Mouse (Mus musculus) spleen, adult 2 months (tissue): ENCODE data around the gene Tpst2. TPM values are rescaled to one million over a fixed set of nuclear protein-coding genes. Genes with fewer than 3 reads are reported as not detected.

Experiments
- DNase-seq, 2 experiments: peaks; one replicate each; pipeline versions ENCODE4 v3.0.0 to v3.0.0-alpha.2; 2012 to 2021; ENCODE audit warnings: low spot score in 2 of 2, low read depth in 1 of 2
- H3K27ac ChIP-seq: fragments of 200-500 bp; 2 replicates; pipeline ENCODE4 v1.5.1; 2012; ENCODE audit warnings: low read length, inconsistent platforms; ENCODE audit not compliant: insufficient read depth
- H3K27me3 ChIP-seq: fragments of 200-500 bp; 2 replicates; pipeline ENCODE4 v1.6.1; 2012; ENCODE audit warnings: mild to moderate bottlenecking, moderate library complexity, low read length, inconsistent platforms; ENCODE audit not compliant: control insufficient read depth, insufficient read depth
- H3K36me3 ChIP-seq: fragments of 200-500 bp; 2 replicates; pipeline ENCODE4 v1.6.1; 2012; ENCODE audit warnings: mild to moderate bottlenecking, low read length, inconsistent platforms; ENCODE audit not compliant: control insufficient read depth, insufficient read depth
- H3K4me1 ChIP-seq: fragments of 200-500 bp; 2 replicates; pipeline ENCODE4 v1.6.1; 2011; ENCODE audit warnings: inconsistent platforms; ENCODE audit not compliant: control insufficient read depth, insufficient read depth, insufficient read length
- H3K4me3 ChIP-seq: fragments of 200-500 bp; 2 replicates; pipeline ENCODE4 v1.5.1; 2011; ENCODE audit warnings: mild to moderate bottlenecking, inconsistent platforms; ENCODE audit not compliant: insufficient read depth, insufficient read length; ENCODE audit errors: extremely low read depth
- CTCF ChIP-seq: fragments of 200-500 bp; IDR thresholded peaks from 2 replicates; pipeline ENCODE4 v1.5.1; 2011; ENCODE audit warnings: mild to moderate bottlenecking, inconsistent platforms; ENCODE audit not compliant: insufficient read depth, insufficient read length, insufficient replicate concordance; ENCODE audit errors: extremely low read depth
- POLR2A ChIP-seq: fragments of 200-500 bp; IDR thresholded peaks from 2 replicates; pipeline ENCODE4 v1.6.1; 2011; ENCODE audit warnings: low read depth, low read length, inconsistent platforms
- WGBS: fragments of 180-500 bp; shearing (Covaris S2); methylation state at CpG from one replicate; pipeline ENCODE4 v1.1.7; 2018; 5-methylcytosine and 5-hydroxymethylcytosine counted together
- polyA plus RNA-seq: library from polyadenylated mRNA; depleted of rRNA; stranded (reverse); fragments of >200 nt; gene quantifications from 2 replicates; pipeline ENCODE4 v1.2.3, GENCODE M21; 2012

Tpst2 gene
- polyA plus RNA-seq, 1 experiment, result 102 TPM

DNA sequence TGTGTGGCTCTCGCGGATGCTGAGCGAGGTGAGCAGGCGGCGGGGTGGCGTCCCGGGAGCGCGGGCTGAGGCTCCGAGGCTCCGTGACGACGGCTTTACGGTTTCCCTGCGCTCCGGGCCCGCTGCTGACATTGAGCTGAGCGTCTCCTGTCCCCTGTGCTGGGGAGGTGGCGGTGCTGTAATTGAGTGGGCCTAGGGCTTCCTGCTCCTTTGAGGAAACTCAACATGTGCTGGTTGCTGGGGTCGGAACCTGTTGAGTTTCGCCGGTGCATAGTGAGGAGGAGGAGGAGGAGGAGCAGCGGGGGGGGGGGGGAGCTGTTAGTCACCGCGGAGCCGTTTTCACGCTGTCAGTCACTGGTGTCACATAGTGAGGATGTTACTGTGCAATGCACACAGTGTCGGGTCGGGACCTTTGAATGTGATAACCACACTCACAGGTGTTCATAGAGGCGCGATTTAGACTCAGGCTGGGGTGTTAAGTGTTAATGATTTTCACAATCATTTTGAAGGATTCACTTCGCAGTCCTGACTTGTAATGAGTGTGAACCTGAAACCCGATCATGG, 50.0 kb downstream of the Tpst2 start:
- no peak for TF ChIP-seq CTCF
- no peak for TF ChIP-seq POLR2A
- Histone ChIP-seq H3K27ac (peak overlapping the region; percentile 63), H3K27me3 (no peaks in the 10 kb centered on the region), H3K36me3 (peaks cover 30% of the 10 kb centered on the region), H3K4me1 (peaks cover 7% of the 10 kb centered on the region; the same call in 1 of the 2 replicates), H3K4me3 (peak overlapping the region; percentile 92)
- under 1% methylated on average over 33 of the region's 33 CpGs for WGBS
- no peak for DNase-seq

DNA sequence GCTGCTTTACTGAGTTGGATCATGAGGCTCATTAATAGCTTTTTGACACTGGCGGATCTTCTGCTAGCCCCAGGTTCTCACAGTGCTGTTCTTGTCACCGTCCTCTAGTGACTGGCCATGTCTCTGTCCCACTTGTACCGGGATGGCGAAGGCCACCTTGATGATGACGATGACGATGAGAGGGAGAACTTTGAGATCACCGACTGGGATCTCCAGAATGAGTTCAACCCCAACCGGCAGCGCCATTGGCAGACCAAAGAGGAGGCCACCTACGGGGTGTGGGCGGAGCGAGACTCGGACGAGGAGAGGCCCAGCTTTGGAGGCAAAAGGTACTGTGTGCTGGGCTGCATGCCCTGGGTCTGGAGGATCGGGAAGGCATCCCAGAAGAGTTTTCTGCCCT, 51.4 kb downstream of the Tpst2 start:
- Histone ChIP-seq H3K27me3 (no peaks in the 10 kb centered on the region), H3K4me3 (no peak overlapping the region), H3K36me3 (peaks cover 43% of the 10 kb centered on the region), H3K4me1 (peaks cover 7% of the 10 kb centered on the region; the same call in 1 of the 2 replicates), H3K27ac (no peak overlapping the region)
- no peak for TF ChIP-seq POLR2A
- no peak for TF ChIP-seq CTCF
- DNase-seq, result no peak
- 96% methylated on average over 15 of the region's 15 CpGs for WGBS

DNA sequence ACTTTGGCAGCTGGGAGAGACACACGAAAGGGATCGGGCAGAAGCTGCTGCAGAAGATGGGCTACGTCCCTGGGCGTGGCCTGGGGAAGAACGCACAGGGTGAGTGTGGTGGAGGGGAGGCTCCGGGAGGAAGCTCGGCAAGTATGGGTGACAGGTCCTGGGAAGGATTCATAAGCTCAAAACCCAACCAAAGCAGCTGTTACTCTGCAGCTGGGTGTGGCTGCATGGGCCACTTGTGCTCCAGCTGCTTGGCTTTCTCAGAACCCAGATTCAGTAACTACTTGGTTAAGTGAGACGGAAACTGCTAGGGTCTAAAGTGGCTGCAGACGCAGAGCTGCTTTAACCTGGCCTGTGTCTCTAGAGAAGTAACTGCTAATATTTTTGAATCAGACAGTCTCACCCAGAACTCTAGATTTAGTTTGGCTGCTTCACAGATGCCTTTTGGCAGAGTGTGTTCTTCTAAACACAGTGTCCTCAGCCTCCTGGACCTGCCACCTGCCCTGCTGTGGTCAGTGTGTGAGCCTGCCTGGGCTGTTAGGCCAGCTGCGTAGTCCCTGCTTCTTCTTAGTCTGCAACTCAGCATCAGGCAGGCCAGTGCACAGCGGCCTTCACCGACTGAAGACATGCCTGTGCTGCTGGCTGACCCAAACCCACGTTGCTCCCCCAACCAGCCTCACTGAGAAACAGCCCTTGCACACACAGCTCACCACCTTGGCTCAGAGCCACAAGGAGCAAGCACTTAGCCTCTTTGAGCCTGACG, 53.5 kb downstream of the Tpst2 start:
- no peak for DNase-seq
- Histone ChIP-seq H3K4me1 (peaks cover 2% of the 10 kb centered on the region; the same call in 1 of the 2 replicates), H3K36me3 (peaks cover 59% of the 10 kb centered on the region), H3K27me3 (no peaks in the 10 kb centered on the region), H3K27ac (no peak overlapping the region), H3K4me3 (no peak overlapping the region)
- TF ChIP-seq CTCF (no peak), POLR2A (no peak)
- 96% methylated on average over 14 of the region's 14 CpGs for WGBS

DNA sequence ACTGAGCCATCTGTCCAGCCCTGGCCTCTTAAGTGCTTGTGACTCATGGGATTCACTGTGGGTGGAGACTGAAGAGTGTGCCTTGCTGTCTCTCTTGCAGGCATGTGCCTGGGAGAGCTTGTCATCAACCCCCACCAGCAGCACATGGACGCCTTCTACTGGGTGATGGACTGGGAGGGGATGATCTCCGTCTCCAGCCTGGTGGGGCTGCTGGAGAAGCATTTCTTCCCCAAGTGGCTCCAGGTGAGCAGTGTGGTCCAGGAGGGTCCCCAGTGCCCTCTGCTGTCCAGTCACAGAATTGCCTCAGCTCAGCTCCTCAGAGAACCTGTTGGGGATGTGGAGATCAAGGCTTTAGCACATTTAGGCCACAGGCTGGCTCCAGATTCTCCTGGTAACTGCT, 59.0 kb downstream of the Tpst2 start:
- Histone ChIP-seq H3K36me3 (peaks cover 64% of the 10 kb centered on the region), H3K4me3 (no peak overlapping the region), H3K27ac (no peak overlapping the region), H3K4me1 (no peaks in the 10 kb centered on the region), H3K27me3 (no peaks in the 10 kb centered on the region)
- DNase-seq, result peak in 1 of 2 experiments; percentile 61
- TF ChIP-seq POLR2A, result no peak
- TF ChIP-seq CTCF, result peak; percentile 92
- WGBS, result 72% methylated on average over 2 of the region's 2 CpGs

DNA sequence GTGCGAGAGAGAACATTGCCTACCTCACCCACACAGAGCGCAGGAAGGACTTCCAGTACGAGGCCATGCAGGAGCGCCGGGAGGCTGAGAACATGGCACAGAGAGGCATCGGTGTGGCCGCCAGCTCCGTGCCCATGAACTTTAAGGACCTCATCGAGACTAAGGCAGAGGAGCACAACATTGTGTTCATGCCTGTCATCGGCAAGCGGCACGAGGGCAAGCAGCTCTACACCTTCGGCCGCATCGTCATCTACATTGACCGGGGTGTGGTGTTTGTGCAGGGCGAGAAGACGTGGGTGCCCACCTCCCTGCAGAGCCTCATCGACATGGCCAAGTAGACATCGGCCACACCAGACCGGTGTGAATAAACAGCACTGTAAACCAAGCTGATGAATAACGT, 60.5 kb downstream of the Tpst2 start:
- TF ChIP-seq POLR2A (no peak), CTCF (no peak)
- 96% methylated on average over 22 of the region's 22 CpGs for WGBS
- no peak overlapping the region for H3K27ac ChIP-seq
- no peak overlapping the region for H3K4me3 ChIP-seq
- H3K27me3 ChIP-seq, result no peaks in the 10 kb centered on the region
- no peak for DNase-seq
- H3K36me3 ChIP-seq, result peaks cover 50% of the 10 kb centered on the region
- 0 out of 2 replicates have a peak, but pooled peaks cover under 1% of the 10 kb centered on the region for H3K4me1 ChIP-seq

DNA sequence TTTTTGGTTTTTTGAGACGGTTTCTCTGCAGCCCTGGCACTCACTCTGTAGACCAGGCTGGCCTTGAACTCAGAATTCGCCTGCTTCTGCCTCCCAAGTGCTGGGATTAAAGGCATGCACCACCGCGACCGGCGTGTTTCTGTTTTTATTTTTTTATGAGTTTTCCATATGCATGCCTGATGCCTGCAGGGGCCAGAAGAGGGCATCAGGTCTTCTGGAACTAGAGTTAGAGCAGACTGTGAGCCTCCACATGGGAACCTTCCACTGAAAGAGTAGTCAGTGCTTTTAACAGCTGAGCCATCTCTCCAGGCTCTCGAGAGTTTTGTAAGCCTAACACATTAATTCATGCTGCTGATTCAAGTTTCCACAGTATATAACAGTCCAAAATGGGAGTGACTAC, 62.7 kb downstream of the Tpst2 start:
- no peak for TF ChIP-seq POLR2A
- no peak for TF ChIP-seq CTCF
- peaks cover 28% of the 10 kb centered on the region for H3K36me3 ChIP-seq
- WGBS, result 81% methylated on average over 7 of the region's 7 CpGs

More for the DNA sequence above, 62.7 kb downstream of the Tpst2 start:
- DNase-seq, result no peak
- Histone ChIP-seq H3K4me1 (peaks cover 5% of the 10 kb centered on the region; the same call in 1 of the 2 replicates), H3K27ac (no peak overlapping the region), H3K4me3 (no peak overlapping the region), H3K27me3 (no peaks in the 10 kb centered on the region)
